In genomic region chr4:102627799-102628198, GRCm38 (mm10) we compare ENCODE assay signal across 17 mouse cellular contexts.
"Had no signal": no experiment of that assay in that cellular context is flagged by ENCODE, and none has a peak within 500 bp of the region (broad histone marks: within the 10 kb centered on the region; RNA-seq: fewer than 3 reads in every experiment).

No protein-coding gene starts in this region.

- H3K4me3 ChIP-seq: liver, embryonic 13.5 days; liver, embryonic 15.5 days; megakaryocyte, embryonic 14.5 days; midbrain, embryonic 12.5 days; neural tube, embryonic 12.5 days; stomach, embryonic 15.5 days had no signal

- H3K36me3 ChIP-seq: liver, embryonic 13.5 days; liver, embryonic 15.5 days; midbrain, embryonic 12.5 days; neural tube, embryonic 12.5 days; stomach, embryonic 15.5 days had no signal

- H3K4me1 ChIP-seq: liver, embryonic 13.5 days; liver, embryonic 15.5 days; neural tube, embryonic 12.5 days; stomach, embryonic 15.5 days had no signal

- DNase-seq: liver, embryonic 13.5 days; liver, postnatal 0 days; lung, postnatal 10 days; lung, postnatal 36 days; right cerebral cortex, postnatal 14 days; thymus, adult 2 months; thymus, postnatal 25 days; thymus, postnatal 4 days had no signal

- H3K4me2 ChIP-seq: liver, embryonic 11.5 days; liver, embryonic 13.5 days; liver, embryonic 15.5 days; midbrain, embryonic 12.5 days; neural tube, embryonic 12.5 days; stomach, embryonic 15.5 days had no signal

- H3K27me3 ChIP-seq: liver, embryonic 13.5 days; liver, embryonic 15.5 days; midbrain, embryonic 12.5 days; neural tube, embryonic 12.5 days; stomach, embryonic 15.5 days had no signal

- H3K27ac ChIP-seq: liver, embryonic 13.5 days; liver, embryonic 15.5 days; macrophage; midbrain, embryonic 12.5 days; neural tube, embryonic 12.5 days; stomach, embryonic 15.5 days; stomach, postnatal 0 days had no signal

- H3K9ac ChIP-seq: liver, embryonic 13.5 days; liver, embryonic 15.5 days; liver, postnatal 0 days; midbrain, embryonic 12.5 days; neural tube, embryonic 12.5 days; stomach, embryonic 15.5 days had no signal

- H3K9me3 ChIP-seq: liver, embryonic 13.5 days; liver, embryonic 15.5 days; megakaryocyte, embryonic 14.5 days; midbrain, embryonic 12.5 days; neural tube, embryonic 12.5 days; stomach, embryonic 15.5 days had no signal

- ATAC-seq: liver, postnatal 0 days; midbrain, embryonic 16.5 days had no signal
